Comparison of ENCODE assay signal across 10 mouse cellular contexts in genomic region chr7:100392265-100392664, GRCm38 (mm10). TPM values are rescaled to one million over a fixed set of nuclear protein-coding genes. Genes with fewer than 3 reads are reported as not detected.
A peak's percentile ranks its signal among the peaks of the same experiment; 100 is the strongest.
DNase-seq lines count a peak whose midpoint lies in the region; ATAC-seq and TF ChIP-seq lines count a peak whose summit lies in the region.
"Had no signal": no experiment of that assay in that cellular context is flagged by ENCODE, and none has a peak within 500 bp of the region (broad histone marks: within the 10 kb centered on the region; RNA-seq: fewer than 3 reads in every experiment).

No protein-coding gene starts in this region.

- DNase-seq in heart, adult 2 months: no peak
- DNase-seq in heart, adult 8-10 months (ENCODE audit: low spot score): no peak
- DNase-seq in liver (peak; percentile 12), MN1 (ENCODE audit: low spot score) (peak; percentile 27)
- no peak for DNase-seq in liver, embryonic 11.5 days (ENCODE audit: low spot score)
- peak; percentile 37 for DNase-seq in embryonic facial prominence, embryonic 11.5 days (ENCODE audit: low spot score)
- no peak for DNase-seq in spleen, postnatal 14 days (ENCODE audit: low spot score in 2 of 2)
- DNase-seq: kidney, adult 9 months had no signal

- no peaks in the 10 kb centered on the region for H3K4me1 ChIP-seq in heart, adult 2 months (ENCODE audit: control insufficient read depth, insufficient read depth, low read length)
- no peaks in the 10 kb centered on the region; the same call in 1 of the 2 replicates for H3K4me1 ChIP-seq in liver, embryonic 11.5 days (replicated peaks; ENCODE audit: control insufficient read depth, insufficient read depth, low read length)
- H3K4me1 ChIP-seq in embryonic facial prominence, embryonic 11.5 days (ENCODE audit: control insufficient read depth, insufficient read depth, low read length): no peaks in the 10 kb centered on the region

- no peak for TF ChIP-seq EP300 in heart, adult 2 months (IDR thresholded peaks at IDR 0.05; ENCODE audit: insufficient read depth, low read depth, low read length)

- WGBS in heart, adult 2 months: 72% methylated on average over 2 of the region's 2 CpGs
- 87% methylated on average over 2 of the region's 2 CpGs for WGBS in liver, embryonic 11.5 days
- 87% methylated on average over 2 of the region's 2 CpGs for WGBS in embryonic facial prominence, embryonic 11.5 days

- H3K27me3 ChIP-seq in heart, adult 2 months (ENCODE audit: control insufficient read depth, insufficient read depth, low read length): no peaks in the 10 kb centered on the region
- no peaks in the 10 kb centered on the region for H3K27me3 ChIP-seq in liver, embryonic 11.5 days (replicated peaks; ENCODE audit: control insufficient read depth, insufficient read depth, low read length)
- no peaks in the 10 kb centered on the region for H3K27me3 ChIP-seq in embryonic facial prominence, embryonic 11.5 days (ENCODE audit: control insufficient read depth, insufficient read depth, low read length)

- TF ChIP-seq CTCF in heart, adult 2 months (IDR thresholded peaks at IDR 0.05): peak; percentile 44

- no peak for ATAC-seq in liver, embryonic 11.5 days (replicated peaks; ENCODE audit: low FRiP score)
- ATAC-seq in embryonic facial prominence, embryonic 11.5 days (replicated peaks; ENCODE audit: insufficient number of reproducible peaks, low FRiP score, low TSS enrichment, low read depth): no peak

- no peaks in the 10 kb centered on the region for H3K36me3 ChIP-seq in heart, adult 2 months (ENCODE audit: control insufficient read depth, insufficient read depth, low read length)
- H3K36me3 ChIP-seq in liver, embryonic 11.5 days (ENCODE audit: control insufficient read depth, insufficient read depth, low read length): peaks cover 15% of the 10 kb centered on the region; the same call in 1 of the 2 replicates
- no peaks in the 10 kb centered on the region; the same call in 1 of the 2 replicates for H3K36me3 ChIP-seq in embryonic facial prominence, embryonic 11.5 days (replicated peaks; ENCODE audit: control insufficient read depth, insufficient read depth, low read depth, low read length)

- H3K27ac ChIP-seq in heart, adult 2 months: no peak overlapping the region
- H3K27ac ChIP-seq in liver, embryonic 11.5 days (ENCODE audit: low read depth, low read length): no peak overlapping the region
- H3K27ac ChIP-seq in embryonic facial prominence, embryonic 11.5 days (replicated peaks; ENCODE audit: low read depth, low read length): no peak overlapping the region

- H3K9me3 ChIP-seq in liver, embryonic 11.5 days (ENCODE audit: control insufficient read depth, low read length): no peaks in the 10 kb centered on the region
- no peaks in the 10 kb centered on the region for H3K9me3 ChIP-seq in embryonic facial prominence, embryonic 11.5 days (replicated peaks; ENCODE audit: control insufficient read depth, low read length)
- H3K9me3 ChIP-seq: G1E had no signal

- TF ChIP-seq POLR2A in heart, adult 2 months (IDR thresholded peaks at IDR 0.05; ENCODE audit: insufficient read depth, low read depth, low read length): no peak

- no peak overlapping the region for H3K4me2 ChIP-seq in liver, embryonic 11.5 days
- H3K4me2 ChIP-seq in embryonic facial prominence, embryonic 11.5 days (ENCODE audit: low read depth, low read length): no peak overlapping the region
- H3K4me2 ChIP-seq: heart, embryonic 11.5 days had no signal

- no peaks in the 10 kb centered on the region for H3K79me2 ChIP-seq in heart, adult 2 months (replicated peaks; ENCODE audit: control insufficient read depth, insufficient read depth, low read length)

- intact Hi-C loops in heart, adult 2 months (cut with DNase I): no loop called here

- no peak overlapping the region for H3K4me3 ChIP-seq in heart, adult 2 months
- H3K4me3 ChIP-seq in liver, embryonic 11.5 days (ENCODE audit: low read depth, low read length): no peak overlapping the region
- no peak overlapping the region for H3K4me3 ChIP-seq in embryonic facial prominence, embryonic 11.5 days (ENCODE audit: low read depth, low read length)

- H3K9ac ChIP-seq in heart, adult 2 months (ENCODE audit: low read depth, low read length): no peak overlapping the region
- H3K9ac ChIP-seq in liver, embryonic 11.5 days (ENCODE audit: low read depth, low read length): no peak overlapping the region
- H3K9ac ChIP-seq in embryonic facial prominence, embryonic 11.5 days (replicated peaks; ENCODE audit: low read length): no peak overlapping the region

RNA-seq across cellular contexts. Expression of gene Ppme1, which starts 20.2 kb away (rescaled TPM):
- total RNA-seq in heart, adult 2 months (2021): 10 to 100 TPM; 32.5 to 35.8 TPM
- polyA plus RNA-seq in heart, adult 2 months (2012; rRNA removed): 80.7 and 118 TPM in 2 replicates
- total RNA-seq in heart, adult 8-10 months (2022): 10 to 100 TPM; 36.0 to 38.6 (median 36.9) TPM
- 56.4 and 56.5 TPM in 2 replicates for polyA plus RNA-seq in liver, embryonic 11.5 days (2014; fragmentation: Nextera tagmentation; extraction: Ambion mirVana)
- 68.9 and 69.9 TPM in 2 replicates for polyA plus RNA-seq in embryonic facial prominence, embryonic 11.5 days (2014; fragmentation: Nextera tagmentation; extraction: Ambion mirVana)

RNA-seq across cellular contexts. Expression of gene C2cd3, which starts 20.2 kb away (rescaled TPM):
- 1 to 10 TPM; 7.0 to 8.4 TPM for total RNA-seq in heart, adult 2 months (2021)
- polyA plus RNA-seq in heart, adult 2 months (2012; rRNA removed): 6.6 and 8.5 TPM in 2 replicates
- 1 to 10 TPM; 7.5 to 9.7 (median 8.5) TPM for total RNA-seq in heart, adult 8-10 months (2022)
- 25.3 and 28.2 TPM in 2 replicates for polyA plus RNA-seq in liver, embryonic 11.5 days (2014; fragmentation: Nextera tagmentation; extraction: Ambion mirVana)
- polyA plus RNA-seq in embryonic facial prominence, embryonic 11.5 days (2014; fragmentation: Nextera tagmentation; extraction: Ambion mirVana): 32.4 and 32.8 TPM in 2 replicates

Comparison
In these comparisons a context has a peak if more than half of its experiments do, and no peak if none do; other contexts are left out.
1. DNase-seq: peak in liver (single experiment), MN1 (single experiment) and embryonic facial prominence, embryonic 11.5 days (single experiment); none in heart, adult 2 months (0 of 2), heart, adult 8-10 months (single experiment), liver, embryonic 11.5 days (single experiment) and spleen, postnatal 14 days (0 of 2).